Mouse (Mus musculus): Measurements from ENCODE around the gene Speg.

Speg gene

GRCm38 (mm10) chr1:75458789-75459684, 83.9 kb downstream of the Speg start:
- peak; percentile 70 to 77 for DNase-seq (ENCODE audit: low spot score in 2 of 2)

GRCm38 (mm10) chr1:75460297-75460696, 85.2 kb downstream of the Speg start:
- DNase-seq (ENCODE audit: low spot score in 2 of 2) = no peak

GRCm38 (mm10) chr1:75462636-75463035, 87.5 kb downstream of the Speg start:
- no peak for DNase-seq (ENCODE audit: low spot score in 2 of 2)

GRCm38 (mm10) chr1:75463652-75464204, 88.6 kb downstream of the Speg start:
- no peak for DNase-seq (ENCODE audit: low spot score in 2 of 2)

GRCm38 (mm10) chr1:75467215-75467927, 92.3 kb downstream of the Speg start:
- peak; percentile 89 to 90 for DNase-seq (ENCODE audit: low spot score in 2 of 2)

GRCm38 (mm10) chr1:75469287-75469825, 94.3 kb downstream of the Speg start:
- DNase-seq (ENCODE audit: low spot score in 2 of 2) = no peak

GRCm38 (mm10) chr1:75476441-75476840, 101.3 kb downstream of the Speg start:
- DNase-seq (ENCODE audit: low spot score in 2 of 2) = no peak

GRCm38 (mm10) chr1:75477264-75477965, 102.3 kb downstream of the Speg start:
- peak; percentile 87 to 91 for DNase-seq (ENCODE audit: low spot score in 2 of 2)

- DNase-seq (ENCODE audit: low spot score in 2 of 2) = peak in 1 of 2 experiments; percentile 39
These were observed 102.8 kb downstream of the Speg start for GRCm38 (mm10) chr1:75477966-75478290.

- DNase-seq (ENCODE audit: low spot score in 2 of 2) = no peak
These were observed 103.4 kb downstream of the Speg start for GRCm38 (mm10) chr1:75478497-75478896.

GRCm38 (mm10) chr1:75478916-75479634, 104.0 kb downstream of the Speg start, which contains the start of the genes Chpf and Tmem198:
Gene Chpf, minus strand, starts transcription at chr1:75479307.
Gene Tmem198, plus strand, starts transcription at chr1:75479532.
- peak; percentile 97 to 98 for DNase-seq (ENCODE audit: low spot score in 2 of 2)

- DNase-seq (ENCODE audit: low spot score in 2 of 2) = no peak
These were observed 104.5 kb downstream of the Speg start for GRCm38 (mm10) chr1:75479635-75479989.

GRCm38 (mm10) chr1:75480036-75480435, 104.9 kb downstream of the Speg start:
- no peak for DNase-seq (ENCODE audit: low spot score in 2 of 2)

GRCm38 (mm10) chr1:75480735-75481134, 105.6 kb downstream of the Speg start:
- peak; percentile 55 to 56 for DNase-seq (ENCODE audit: low spot score in 2 of 2)

All from right cerebral cortex, adult 2 months (tissue).